Mouse (Mus musculus): ENCODE results near the gene Clybl. TPM values are rescaled to one million over a fixed set of nuclear protein-coding genes. Genes with fewer than 3 reads are reported as not detected.

Clybl gene
- total RNA-seq, 2 experiments from 2014 or later, result 22.9 to 28.7 TPM

- DNase-seq (ENCODE audit: low spot score in 2 of 2), result no peak
Measured at GRCm38 (mm10) chr14:122412841-122413541, 231.5 kb downstream of the Clybl start.

DNA sequence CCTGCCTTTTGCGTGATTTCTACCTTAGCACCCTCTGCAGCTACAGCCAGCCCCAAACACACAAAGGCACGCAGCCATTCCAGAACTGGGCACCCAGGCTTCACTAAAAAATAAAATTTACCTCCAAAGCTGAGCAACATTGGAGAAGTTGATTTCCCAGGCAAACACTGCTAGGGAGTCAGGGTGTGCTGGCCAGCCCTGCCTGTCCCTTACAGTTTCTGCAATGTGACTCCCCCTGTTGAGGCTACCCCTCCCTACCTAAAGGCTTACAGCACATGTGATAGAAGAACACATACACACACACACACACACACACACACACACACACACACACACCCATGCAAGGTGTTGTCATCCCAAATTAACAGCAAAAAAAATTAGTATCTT is 232.0 kb downstream of the Clybl start:
- DNase-seq (ENCODE audit: low spot score in 2 of 2), result no peak

DNA sequence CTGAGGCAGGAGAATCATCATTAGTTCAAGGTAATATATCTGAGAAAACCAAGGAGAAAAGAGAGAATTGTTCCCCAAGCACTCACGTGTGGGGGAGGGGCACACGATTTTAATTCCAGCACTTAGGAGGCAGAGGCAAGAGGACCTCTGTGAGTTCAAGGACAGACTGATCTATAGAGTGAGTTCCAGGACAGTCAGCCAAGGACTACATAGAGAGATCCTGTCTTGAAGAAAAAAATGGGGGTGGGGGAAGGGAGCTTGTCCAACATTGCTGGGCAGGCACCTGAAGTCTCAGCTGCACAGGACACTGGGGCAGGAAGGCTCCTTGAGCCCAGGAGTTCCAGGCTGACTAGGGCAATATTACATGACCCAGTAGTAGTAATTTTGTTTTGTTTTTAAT is 233.3 kb downstream of the Clybl start:
- DNase-seq (ENCODE audit: low spot score in 2 of 2), result no peak

GRCm38 (mm10) chr14:122416166-122416771 is 234.8 kb downstream of the Clybl start:
- DNase-seq (ENCODE audit: low spot score in 2 of 2), result no peak

DNA sequence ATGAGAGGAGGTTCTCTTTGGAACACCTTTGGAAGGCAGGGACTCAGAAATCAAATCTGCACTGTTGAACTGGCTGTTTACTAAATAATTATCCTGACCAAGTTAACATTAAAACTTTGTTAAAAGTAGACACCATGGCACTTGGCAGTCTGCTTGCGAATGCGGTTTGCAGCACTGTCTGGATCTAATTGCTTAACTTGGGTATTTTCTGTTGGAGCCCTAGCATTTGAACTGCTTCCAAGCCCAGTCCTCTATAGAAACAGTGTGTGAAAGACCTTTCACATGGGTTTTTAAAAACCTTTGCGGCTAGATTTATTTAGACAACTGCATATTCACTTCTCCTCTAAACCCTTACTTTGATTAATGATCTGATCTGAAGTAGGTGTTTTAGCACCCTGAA is 242.9 kb downstream of the Clybl start:
- DNase-seq (ENCODE audit: low spot score in 2 of 2), result no peak

DNA sequence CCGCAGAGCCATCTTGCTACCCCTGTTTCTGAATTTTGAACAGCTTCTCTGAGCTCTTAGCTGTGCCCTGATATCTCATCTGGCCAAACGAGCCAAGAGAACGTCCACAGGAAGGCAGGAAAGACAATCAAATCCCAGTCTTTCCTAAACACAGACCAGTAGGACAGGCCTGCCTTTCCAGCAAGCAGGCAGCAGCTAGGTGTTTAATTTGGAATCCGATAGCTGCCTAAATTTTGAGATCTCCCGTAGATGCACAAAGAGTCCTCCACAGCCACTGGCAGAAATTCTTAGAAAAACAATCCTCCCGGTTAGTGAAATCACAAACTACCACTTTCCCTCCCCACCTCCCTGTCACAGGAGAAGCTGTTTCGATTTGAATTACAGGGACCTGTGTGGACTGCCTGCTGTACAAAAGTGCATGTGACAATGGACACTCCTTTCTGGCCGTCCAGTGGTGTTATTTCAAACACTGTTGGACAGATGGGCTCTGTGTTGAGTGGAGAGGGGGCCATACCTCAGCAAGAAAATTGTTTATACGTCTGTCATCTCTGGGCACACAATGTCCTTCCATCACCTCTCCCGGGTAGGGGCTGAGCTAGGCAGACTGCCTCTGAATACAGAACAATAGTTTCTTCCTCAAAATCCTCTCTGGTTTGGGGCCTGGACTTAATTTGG is 245.2 kb downstream of the Clybl start:
- no peak for DNase-seq (ENCODE audit: low spot score in 2 of 2)

DNA sequence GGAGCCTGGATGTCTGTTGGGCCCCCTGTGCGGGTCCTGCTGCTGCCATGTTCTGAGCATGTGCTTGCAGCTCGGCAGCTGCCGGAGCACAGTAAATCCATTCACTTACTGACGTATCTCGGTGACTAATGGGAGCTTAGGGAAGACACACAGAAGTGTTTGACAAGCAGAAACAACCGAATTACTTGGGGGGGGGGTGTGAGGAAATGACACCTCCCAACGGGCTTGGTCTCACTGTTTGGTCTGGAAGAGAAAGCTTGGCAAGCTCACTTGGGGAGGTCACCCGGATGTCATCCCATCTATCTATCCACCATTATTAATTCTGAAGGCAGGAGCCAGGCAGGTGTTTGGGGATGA is 245.7 kb downstream of the Clybl start:
- DNase-seq (ENCODE audit: low spot score in 2 of 2), result no peak

DNA sequence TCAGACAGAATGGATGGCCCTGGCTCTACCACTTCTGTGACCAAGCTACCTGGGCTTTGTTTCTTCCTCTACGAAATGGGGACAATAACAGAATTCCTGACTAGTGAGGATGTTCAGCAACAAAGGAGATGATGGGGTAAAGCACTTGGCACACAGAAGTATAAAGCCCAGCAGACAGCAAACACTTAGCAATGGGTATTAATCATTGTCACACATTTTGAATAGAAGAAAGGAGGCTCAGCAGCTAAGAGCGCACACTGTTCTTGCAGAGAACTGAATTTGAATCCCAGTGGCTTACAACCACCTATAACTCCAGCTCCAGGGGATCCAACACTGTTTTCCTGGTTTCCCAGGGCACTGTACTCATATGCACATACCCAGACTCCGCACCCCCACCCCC is 246.2 kb downstream of the Clybl start:
- no peak for DNase-seq (ENCODE audit: low spot score in 2 of 2)

DNA sequence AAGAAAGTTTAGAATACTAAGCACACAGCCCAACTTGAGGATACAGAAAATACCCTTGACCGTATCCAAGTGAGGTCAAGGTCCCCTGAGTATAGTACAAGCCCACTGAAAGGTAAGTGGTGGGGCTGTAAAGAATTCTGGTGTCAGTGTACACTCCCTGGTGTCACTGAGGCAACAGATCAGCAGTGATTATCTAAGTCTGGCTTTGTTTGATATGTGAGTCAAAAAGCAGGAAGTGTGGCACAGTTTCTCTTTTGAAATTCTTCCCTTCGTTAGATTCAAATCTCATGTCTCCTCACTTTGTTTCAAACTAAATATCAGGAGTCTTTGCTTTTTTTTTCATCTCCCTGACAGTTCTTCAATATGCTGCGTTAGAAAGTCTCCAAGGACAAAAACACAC is 251.1 kb downstream of the Clybl start:
- no peak for DNase-seq (ENCODE audit: low spot score in 2 of 2)

GRCm38 (mm10) chr14:122434039-122434438 is 252.5 kb downstream of the Clybl start:
- no peak for DNase-seq (ENCODE audit: low spot score in 2 of 2)

DNA sequence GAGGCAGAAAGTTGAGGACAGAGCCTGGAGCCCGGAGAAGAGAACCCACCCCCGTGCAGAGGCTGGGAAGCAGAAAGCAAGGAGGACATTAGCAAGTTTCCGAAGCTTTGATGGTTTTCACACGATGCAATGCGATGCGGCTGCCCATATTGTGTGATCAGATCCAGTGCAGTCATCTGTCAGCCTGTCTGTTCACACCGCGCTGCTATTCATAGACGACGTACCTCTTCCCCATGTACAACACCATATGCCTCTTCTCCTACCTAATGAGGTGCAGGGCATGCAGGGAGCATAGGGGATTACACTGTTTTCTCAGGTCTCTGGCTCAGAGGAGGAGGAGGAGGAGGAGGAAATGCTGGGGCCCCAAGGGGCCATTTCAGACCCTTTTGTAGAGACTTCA is 255.3 kb downstream of the Clybl start:
- no peak for DNase-seq (ENCODE audit: low spot score in 2 of 2)

DNA sequence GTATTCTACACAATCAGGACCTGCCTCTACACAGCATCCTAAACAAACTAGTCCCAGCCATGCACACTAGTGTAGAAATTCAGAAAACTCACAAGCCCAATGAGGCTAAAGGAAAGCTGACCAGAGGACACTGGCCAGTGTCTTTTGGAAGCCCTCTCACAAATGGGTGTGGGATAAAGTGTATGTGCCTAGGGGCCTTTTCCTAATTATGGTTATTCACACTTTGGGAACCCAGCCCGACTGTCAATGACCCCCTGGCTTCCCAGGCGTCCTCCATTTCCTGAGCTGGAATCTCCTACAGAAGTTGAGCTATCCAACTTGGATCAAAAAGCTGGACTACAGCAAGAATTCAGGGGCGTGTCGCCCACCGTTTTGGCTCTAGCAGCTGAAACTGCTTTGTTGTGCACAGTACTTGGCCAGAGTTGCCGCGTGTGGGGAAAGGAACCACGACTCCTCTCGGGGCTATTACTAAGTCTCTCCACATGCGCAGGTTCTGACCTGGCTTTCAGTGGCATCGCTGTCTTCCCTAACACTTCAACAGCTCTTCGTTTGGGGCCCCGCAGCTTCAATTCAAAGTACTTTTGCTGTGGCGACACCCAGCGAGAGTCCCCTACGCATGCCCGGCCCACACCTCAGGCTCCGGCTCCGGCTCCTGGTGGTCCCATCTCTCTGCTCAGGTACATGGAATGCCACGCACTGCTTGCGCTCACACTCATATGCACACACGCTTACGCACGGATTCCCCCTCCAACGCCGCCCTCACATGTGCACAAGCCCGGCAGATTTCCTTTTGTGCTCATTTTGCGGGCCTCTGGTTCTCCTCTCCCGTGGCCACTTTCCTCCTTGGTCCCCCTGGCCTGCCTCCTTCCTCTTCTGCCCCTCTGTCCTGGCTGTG is 268.3 kb downstream of the Clybl start:
- no peak for DNase-seq (ENCODE audit: low spot score in 2 of 2)

- peak; percentile 42 to 60 for DNase-seq (ENCODE audit: low spot score in 2 of 2)
Measured at GRCm38 (mm10) chr14:122450496-122451382, 269.2 kb downstream of the Clybl start, which contains the start of gene Gm5089. Gene Gm5089, minus strand, starts transcription at chr14:122451115.

GRCm38 (mm10) chr14:122451551-122452145 is 270.1 kb downstream of the Clybl start:
- DNase-seq (ENCODE audit: low spot score in 2 of 2), result no peak

Other genes starting within 250 kb of the Clybl start
- gene Gpr183, start 216.5 kb upstream of the Clybl start, total RNA-seq (2021), result 1 to 10 TPM in 1 of 2 experiments, under 1 TPM in 1; 0.68 to 1.0 TPM
- not detected for gene Timm8a2, start 147.0 kb upstream of the Clybl start, total RNA-seq (2021)
- 100 to 1,000 TPM; 110 to 113 TPM for gene Tm9sf2, start 74.7 kb upstream of the Clybl start, total RNA-seq (2021)